Mouse (Mus musculus): Measurements from ENCODE around the gene Ppm1h. TPM values are rescaled to one million over a fixed set of nuclear protein-coding genes. Genes with fewer than 3 reads are reported as not detected.

The Ppm1h gene
- polyA plus RNA-seq, 1 experiment from 2014 or later = 10.4 TPM

GRCm38 (mm10) chr10:122652578-122652977, 26.0 kb upstream of the Ppm1h start:
- no peak for TF ChIP-seq EP300 (IDR thresholded peaks at IDR 0.05)
- no peak for TF ChIP-seq CTCF (IDR thresholded peaks at IDR 0.05)
- Histone ChIP-seq H3K36me3 (ENCODE audit: insufficient read depth, low read length) (no peaks in the 10 kb centered on the region), H3K4me2 (replicated peaks; ENCODE audit: low read depth, low read length) (no peak overlapping the region), H3K27ac (ENCODE audit: low read length) (no peak overlapping the region), H3K9ac (replicated peaks; ENCODE audit: low read depth) (no peak overlapping the region), H3K27me3 (replicated peaks; ENCODE audit: insufficient read depth, low read length) (no peaks in the 10 kb centered on the region), H3K4me3 (ENCODE audit: low read depth, low read length) (no peak overlapping the region), H3K4me1 (ENCODE audit: insufficient read depth, low read depth, low read length) (no peaks in the 10 kb centered on the region), H3K9me3 (ENCODE audit: low read length) (no peaks in the 10 kb centered on the region)
- DNase-seq (ENCODE audit: low spot score) = no peak
- WGBS = 96% methylated on average over 1 of the region's 1 CpGs
- no peak for ATAC-seq

DNA sequence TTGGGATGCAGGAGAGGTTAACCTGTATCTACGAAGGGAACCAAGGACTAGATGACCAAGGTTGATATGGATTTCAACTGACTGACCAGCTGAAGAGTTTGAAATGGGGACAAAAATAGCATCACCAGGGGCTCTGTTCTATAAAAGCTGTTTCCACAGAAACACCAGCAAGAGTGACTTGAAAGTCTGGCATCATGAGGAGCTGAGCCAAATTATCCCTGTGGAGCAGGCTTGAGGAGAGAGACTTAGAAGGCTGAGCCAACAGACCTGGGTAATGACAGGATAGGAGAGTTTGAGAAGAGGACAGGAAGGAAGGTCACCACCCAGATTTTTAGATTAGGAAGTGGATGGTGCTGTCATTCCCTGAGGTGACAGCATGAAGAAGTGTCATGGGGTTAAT, 12.9 kb upstream of the Ppm1h start:
- DNase-seq (ENCODE audit: low spot score) (no peak), ATAC-seq (no peak)
- no peaks in the 10 kb centered on the region for H3K9me3 ChIP-seq (ENCODE audit: low read length)
- no peaks in the 10 kb centered on the region for H3K27me3 ChIP-seq (replicated peaks; ENCODE audit: insufficient read depth, low read length)
- no peak overlapping the region for H3K9ac ChIP-seq (replicated peaks; ENCODE audit: low read depth)
- H3K4me3 ChIP-seq (ENCODE audit: low read depth, low read length) = no peak overlapping the region
- no peak overlapping the region for H3K27ac ChIP-seq (ENCODE audit: low read length)
- H3K36me3 ChIP-seq (ENCODE audit: insufficient read depth, low read length) = no peaks in the 10 kb centered on the region
- WGBS = 75% methylated on average over 1 of the region's 1 CpGs
- no peak overlapping the region for H3K4me2 ChIP-seq (replicated peaks; ENCODE audit: low read depth, low read length)
- TF ChIP-seq CTCF (IDR thresholded peaks at IDR 0.05) (no peak), EP300 (IDR thresholded peaks at IDR 0.05) (no peak)
- H3K4me1 ChIP-seq (ENCODE audit: insufficient read depth, low read depth, low read length) = no peaks in the 10 kb centered on the region

DNA sequence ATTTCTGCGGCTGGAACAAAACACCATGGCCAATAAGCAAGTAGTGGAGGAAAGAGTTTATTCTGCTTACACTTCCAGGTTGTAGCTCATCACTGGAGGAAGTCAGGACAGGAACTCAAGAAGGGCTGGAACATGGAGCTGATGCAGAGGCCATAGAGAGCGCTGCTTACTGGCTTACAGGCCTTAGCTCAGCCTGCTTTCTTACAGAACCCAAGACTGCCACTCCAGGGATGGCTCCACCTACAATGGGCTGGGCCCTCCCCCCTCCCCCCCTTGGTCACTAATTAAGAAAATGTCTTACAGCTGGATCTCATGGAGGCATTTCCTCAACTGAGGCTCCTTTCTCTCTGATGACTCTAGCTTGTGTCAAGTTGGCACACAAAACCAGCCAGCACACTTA, 7.3 kb upstream of the Ppm1h start:
- 87% methylated on average over 2 of the region's 2 CpGs for WGBS
- Histone ChIP-seq H3K27me3 (replicated peaks; ENCODE audit: insufficient read depth, low read length) (no peaks in the 10 kb centered on the region), H3K4me3 (ENCODE audit: low read depth, low read length) (no peak overlapping the region), H3K36me3 (ENCODE audit: insufficient read depth, low read length) (no peaks in the 10 kb centered on the region), H3K27ac (ENCODE audit: low read length) (no peak overlapping the region), H3K9ac (replicated peaks; ENCODE audit: low read depth) (no peak overlapping the region), H3K4me2 (replicated peaks; ENCODE audit: low read depth, low read length) (no peak overlapping the region), H3K9me3 (ENCODE audit: low read length) (no peaks in the 10 kb centered on the region), H3K4me1 (ENCODE audit: insufficient read depth, low read depth, low read length) (no peaks in the 10 kb centered on the region)
- ATAC-seq = no peak
- no peak for DNase-seq (ENCODE audit: low spot score)
- TF ChIP-seq CTCF (IDR thresholded peaks at IDR 0.05) = no peak
- no peak for TF ChIP-seq EP300 (IDR thresholded peaks at IDR 0.05)

GRCm38 (mm10) chr10:122672044-122672443, 6.5 kb upstream of the Ppm1h start:
- Histone ChIP-seq H3K4me2 (replicated peaks; ENCODE audit: low read depth, low read length) (no peak overlapping the region), H3K4me1 (ENCODE audit: insufficient read depth, low read depth, low read length) (no peaks in the 10 kb centered on the region), H3K27ac (ENCODE audit: low read length) (no peak overlapping the region), H3K27me3 (replicated peaks; ENCODE audit: insufficient read depth, low read length) (no peaks in the 10 kb centered on the region), H3K4me3 (ENCODE audit: low read depth, low read length) (no peak overlapping the region), H3K36me3 (ENCODE audit: insufficient read depth, low read length) (no peaks in the 10 kb centered on the region), H3K9me3 (ENCODE audit: low read length) (no peaks in the 10 kb centered on the region), H3K9ac (replicated peaks; ENCODE audit: low read depth) (no peak overlapping the region)
- ATAC-seq (no peak), DNase-seq (ENCODE audit: low spot score) (no peak)
- no peak for TF ChIP-seq EP300 (IDR thresholded peaks at IDR 0.05)
- TF ChIP-seq CTCF (IDR thresholded peaks at IDR 0.05) = no peak
- 83% methylated on average over 4 of the region's 4 CpGs for WGBS

- peak; percentile 63 for ATAC-seq
- peak overlapping the region; percentile 83 for H3K4me3 ChIP-seq (ENCODE audit: low read depth, low read length)
- DNase-seq (ENCODE audit: low spot score) = peak; percentile 13
These were observed 979 bp downstream of the Ppm1h start for GRCm38 (mm10) chr10:122679437-122680045.

GRCm38 (mm10) chr10:122680387-122681084, 2.0 kb downstream of the Ppm1h start:
- no peaks in the 10 kb centered on the region for H3K36me3 ChIP-seq (ENCODE audit: insufficient read depth, low read length)
- H3K27ac ChIP-seq (ENCODE audit: low read length) = no peak overlapping the region
- H3K27me3 ChIP-seq (replicated peaks; ENCODE audit: insufficient read depth, low read length) = no peaks in the 10 kb centered on the region
- H3K4me3 ChIP-seq (ENCODE audit: low read depth, low read length) = peak overlapping the region; percentile 83
- no peak for ATAC-seq
- TF ChIP-seq EP300 (IDR thresholded peaks at IDR 0.05) (no peak), CTCF (IDR thresholded peaks at IDR 0.05) (no peak)
- H3K9me3 ChIP-seq (ENCODE audit: low read length) = no peaks in the 10 kb centered on the region
- WGBS = 5% methylated on average over 18 of the region's 19 CpGs
- peak overlapping the region; percentile 96 for H3K4me2 ChIP-seq (replicated peaks; ENCODE audit: low read depth, low read length)
- DNase-seq (ENCODE audit: low spot score) = peak; percentile 17
- 0 out of 2 replicates have a peak overlapping the region, but pooled peaks have one; percentile 9 for H3K9ac ChIP-seq (replicated peaks; ENCODE audit: low read depth)
- 0 out of 2 replicates have a peak, but pooled peaks cover 3% of the 10 kb centered on the region for H3K4me1 ChIP-seq (ENCODE audit: insufficient read depth, low read depth, low read length)

More at GRCm38 (mm10) chr10:122679437-122680045, 979 bp downstream of the Ppm1h start:
- H3K9me3 ChIP-seq (ENCODE audit: low read length) = no peaks in the 10 kb centered on the region
- WGBS = under 1% methylated on average over 32 of the region's 33 CpGs
- no peaks in the 10 kb centered on the region for H3K27me3 ChIP-seq (replicated peaks; ENCODE audit: insufficient read depth, low read length)
- TF ChIP-seq CTCF (IDR thresholded peaks at IDR 0.05) (no peak), EP300 (IDR thresholded peaks at IDR 0.05) (no peak)
- H3K4me2 ChIP-seq (replicated peaks; ENCODE audit: low read depth, low read length) = peak overlapping the region; percentile 96
- H3K9ac ChIP-seq (replicated peaks; ENCODE audit: low read depth) = peak overlapping the region; percentile 63
- no peaks in the 10 kb centered on the region for H3K36me3 ChIP-seq (ENCODE audit: insufficient read depth, low read length)
- H3K27ac ChIP-seq (ENCODE audit: low read length) = peak overlapping the region; percentile 85; the same call in 1 of the 2 replicates
- H3K4me1 ChIP-seq (ENCODE audit: insufficient read depth, low read depth, low read length) = 0 out of 2 replicates have a peak, but pooled peaks cover 3% of the 10 kb centered on the region

Measured in lung, postnatal 0 days (tissue).